ENCODE assay signal across 8 mouse cellular contexts in the genomic region with DNA sequence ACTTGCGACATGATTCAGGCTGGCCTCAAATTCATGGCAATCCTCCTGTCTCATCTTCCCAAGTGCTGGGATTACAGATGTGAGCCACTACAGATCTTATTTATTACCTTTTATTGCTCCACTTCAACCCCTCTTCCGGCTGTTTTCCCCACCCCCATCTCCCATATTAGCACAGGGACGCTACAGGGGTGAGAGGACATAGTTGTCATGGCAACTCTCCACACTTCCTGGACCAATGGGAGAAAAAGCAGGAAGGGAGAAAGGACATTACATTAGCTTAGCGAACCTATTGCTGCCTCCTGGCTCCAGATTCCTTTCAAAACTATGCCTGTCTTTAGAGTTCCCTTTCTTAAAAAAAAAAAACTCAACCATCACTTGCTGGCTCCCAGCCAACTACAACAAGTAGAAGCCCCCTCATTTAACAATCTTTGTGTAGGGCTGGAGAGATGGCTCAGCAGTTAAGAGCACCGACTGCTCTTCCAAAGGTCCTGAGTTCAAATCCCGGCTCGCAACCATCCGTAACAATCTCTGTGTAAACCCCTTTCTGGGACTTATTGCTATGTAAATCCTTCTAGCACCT. TPM values are rescaled to one million over a fixed set of nuclear protein-coding genes. Genes with fewer than 3 reads are reported as not detected.
A peak's percentile ranks its signal among the peaks of the same experiment; 100 is the strongest.
DNase-seq lines count a peak whose midpoint lies in the region; ATAC-seq and TF ChIP-seq lines count a peak whose summit lies in the region.

No protein-coding gene starts in this region.

- TF ChIP-seq EP300 in liver, embryonic 14.5 days (IDR thresholded peaks at IDR 0.05; ENCODE audit: low read depth), result no peak

- no peak overlapping the region for H3K9ac ChIP-seq in liver, embryonic 14.5 days (replicated peaks)

- H3K4me2 ChIP-seq in liver, embryonic 14.5 days (ENCODE audit: low read depth), result peak overlapping the region; percentile 63

- peak; percentile 57 to 64 for DNase-seq in cerebellum, postnatal 10 days
- DNase-seq in cerebellum, adult 8-10 months, result no peak
- no peak for DNase-seq in testis, postnatal 10 days (ENCODE audit: low spot score)
- DNase-seq in liver, embryonic 14.5 days (ENCODE audit: low read depth in 3 of 3, low spot score in 3 of 3), result no peak
- no peak for DNase-seq in ovary, postnatal 14 days (ENCODE audit: low spot score)
- DNase-seq in urinary bladder, postnatal 4 days (ENCODE audit: low spot score in 2 of 2), result no peak
- DNase-seq in gastrocnemius, adult 8-10 months (ENCODE audit: low spot score in 2 of 2), result no peak

- peaks cover 2% of the 10 kb centered on the region for H3K4me1 ChIP-seq in testis, adult 2 months (ENCODE audit: control insufficient read depth, insufficient read depth, low read length)
- peaks cover 0 to 4% of the 10 kb centered on the region in 2 experiments; a peak in 1 of 4 replicates for H3K4me1 ChIP-seq in liver, embryonic 14.5 days (replicated peaks; ENCODE audit: control insufficient read depth in 2 of 2, insufficient read depth in 2 of 2, low read length in 1 of 2)

- no peaks in the 10 kb centered on the region for H3K27me3 ChIP-seq in testis, adult 2 months (ENCODE audit: control insufficient read depth, insufficient read depth, low read length)
- peaks cover 31% of the 10 kb centered on the region for H3K27me3 ChIP-seq in liver, embryonic 14.5 days (ENCODE audit: control insufficient read depth, insufficient read depth, low read length)

- no peak overlapping the region for H3K27ac ChIP-seq in testis, adult 2 months (ENCODE audit: control insufficient read depth, insufficient read depth, low read depth, low read length)
- H3K27ac ChIP-seq in liver, embryonic 14.5 days, result no peak overlapping the region

- no peak for TF ChIP-seq CTCF in testis, adult 2 months (IDR thresholded peaks at IDR 0.05; ENCODE audit: control insufficient read depth, insufficient read depth, insufficient replicate concordance, low read depth, low read length)
- no peak for TF ChIP-seq CTCF in liver, embryonic 14.5 days (IDR thresholded peaks at IDR 0.05; ENCODE audit: low read depth)

- H3K36me3 ChIP-seq in testis, adult 2 months (ENCODE audit: control insufficient read depth, insufficient read depth, low read length), result no peaks in the 10 kb centered on the region
- no peaks in the 10 kb centered on the region for H3K36me3 ChIP-seq in liver, embryonic 14.5 days (replicated peaks; ENCODE audit: control insufficient read depth, insufficient read depth, low read depth)

- ATAC-seq in liver, embryonic 14.5 days (ENCODE audit: insufficient read depth), result no peak

- H3K4me3 ChIP-seq in testis, adult 2 months (ENCODE audit: control insufficient read depth, low read depth, low read length), result peak overlapping the region; percentile 65
- peak overlapping the region in 1 of 2 experiments; percentile 21; a peak in 1 of 4 replicates for H3K4me3 ChIP-seq in liver, embryonic 14.5 days (ENCODE audit: insufficient read depth in 1 of 2, low read depth in 2 of 2, low read length in 2 of 2)

- H3K9me3 ChIP-seq in liver, embryonic 14.5 days (ENCODE audit: control insufficient read depth, low read length), result no peaks in the 10 kb centered on the region

- 18% methylated on average over 8 of the region's 8 CpGs for WGBS in liver, embryonic 14.5 days (ENCODE audit: insufficient replicate concordance)

- TF ChIP-seq POLR2A in testis, adult 2 months (IDR thresholded peaks at IDR 0.05; ENCODE audit: control insufficient read depth, low read depth, low read length), result no peak

RNA-seq across cellular contexts. Expression of a gene that starts 3.1 kb away (rescaled TPM):
- polyA plus RNA-seq in testis, adult 2 months (2012; rRNA removed), result 50.1 and 64.9 TPM in 2 replicates
- polyA plus RNA-seq in liver, embryonic 14.5 days (2012; rRNA removed), result 1.7 TPM in 2 replicates
- polyA plus RNA-seq in liver, embryonic 14.5 days (2014; fragmentation: Nextera tagmentation; extraction: Ambion mirVana), result 1.5 and 1.7 TPM in 2 replicates
- under 1 TPM; 0.39 to 0.78 (median 0.58) TPM for total RNA-seq in gastrocnemius, adult 8-10 months (2022)

RNA-seq across cellular contexts. Expression of a gene that starts 29.1 kb away (rescaled TPM):
- polyA plus RNA-seq in testis, adult 2 months (2012; rRNA removed), result 52.2 and 56.7 TPM in 2 replicates
- polyA plus RNA-seq in liver, embryonic 14.5 days (2012; rRNA removed), result 17.1 and 25.2 TPM in 2 replicates
- polyA plus RNA-seq in liver, embryonic 14.5 days (2014; fragmentation: Nextera tagmentation; extraction: Ambion mirVana), result 15.0 and 16.7 TPM in 2 replicates
- total RNA-seq in gastrocnemius, adult 8-10 months (2022), result 10 to 100 TPM; 32.7 to 43.3 (median 39.8) TPM

Comparison
In these comparisons a context has a peak if more than half of its experiments do, and no peak if none do; other contexts are left out.
1. DNase-seq: peak in cerebellum, postnatal 10 days (2 of 2); none in cerebellum, adult 8-10 months (single experiment), testis, postnatal 10 days (single experiment), liver, embryonic 14.5 days (0 of 3), ovary, postnatal 14 days (single experiment), urinary bladder, postnatal 4 days (0 of 2) and gastrocnemius, adult 8-10 months (0 of 2).
2. RNA of a gene that starts 3.1 kb away (polyA plus RNA-seq): 50.1 to 64.9 TPM in testis, adult 2 months; 1.5 to 1.7 TPM in liver, embryonic 14.5 days; every median in the first group is over 10 times any median in the second.